Comparison of ENCODE assay signal across 8 mouse cellular contexts in the genomic region with DNA sequence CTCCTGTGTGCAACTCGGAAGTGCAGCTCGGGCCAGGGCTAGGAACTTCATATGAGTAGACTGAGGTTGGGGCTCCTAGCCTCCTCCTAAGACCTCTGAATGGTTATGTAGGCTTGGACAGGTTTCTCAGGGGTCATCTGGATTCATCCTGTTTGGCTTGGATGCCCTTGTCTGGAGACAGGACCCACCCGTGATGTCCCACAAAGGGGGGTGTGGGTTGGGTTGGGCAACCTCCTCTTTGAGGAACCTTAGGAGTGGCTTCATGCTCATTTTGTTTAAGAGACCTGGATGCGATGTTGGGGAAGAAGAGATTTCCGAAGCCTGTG. TPM values are rescaled to one million over a fixed set of nuclear protein-coding genes. Genes with fewer than 3 reads are reported as not detected.
DNase-seq lines count a peak whose midpoint lies in the region; ATAC-seq and TF ChIP-seq lines count a peak whose summit lies in the region.

No protein-coding gene starts in this region.

- TF ChIP-seq POLR2A in spleen, adult 2 months (IDR thresholded peaks at IDR 0.05; ENCODE audit: low read depth, low read length), result no peak

- peak overlapping the region; percentile 70 for H3K27ac ChIP-seq in spleen, adult 2 months (ENCODE audit: insufficient read depth, low read length)
- peak overlapping the region; percentile 98; the same call in 1 of the 2 replicates for H3K27ac ChIP-seq in limb, embryonic 12.5 days
- H3K27ac ChIP-seq in stomach, embryonic 14.5 days (ENCODE audit: low read length), result peak overlapping the region; percentile 99

- no peak for ATAC-seq in limb, embryonic 12.5 days (ENCODE audit: insufficient number of reproducible peaks, insufficient read depth, low FRiP score, low TSS enrichment, low read depth)
- ATAC-seq in stomach, embryonic 14.5 days (ENCODE audit: insufficient number of reproducible peaks, insufficient read depth, low FRiP score, low read depth), result no peak

- DNase-seq in adrenal gland, postnatal 14 days, result peak; percentile 21
- no peak for DNase-seq in adrenal gland, postnatal 10 days
- no peak for DNase-seq in spleen, adult 2 months (ENCODE audit: low read depth in 1 of 2, low spot score in 2 of 2)
- no peak for DNase-seq in spleen, adult 12 weeks (ENCODE audit: low spot score)
- no peak for DNase-seq in retina, embryonic 14.5 days (ENCODE audit: low spot score)
- DNase-seq in embryo, embryonic 10.5 days (ENCODE audit: low spot score), result no peak

- H3K4me2 ChIP-seq in limb, embryonic 12.5 days, result peak overlapping the region; percentile 85
- peak overlapping the region; percentile 74 for H3K4me2 ChIP-seq in stomach, embryonic 14.5 days (replicated peaks; ENCODE audit: low read depth, low read length)

- H3K9me3 ChIP-seq in limb, embryonic 12.5 days, result no peaks in the 10 kb centered on the region
- no peaks in the 10 kb centered on the region for H3K9me3 ChIP-seq in stomach, embryonic 14.5 days (ENCODE audit: control insufficient read depth, low read depth, low read length)

- no peaks in the 10 kb centered on the region for H3K27me3 ChIP-seq in spleen, adult 2 months (ENCODE audit: control insufficient read depth, insufficient read depth, low read length)
- no peaks in the 10 kb centered on the region for H3K27me3 ChIP-seq in limb, embryonic 12.5 days
- H3K27me3 ChIP-seq in stomach, embryonic 14.5 days (ENCODE audit: control insufficient read depth, insufficient read depth, low read length), result no peaks in the 10 kb centered on the region

- WGBS in spleen, adult 2 months, result 69% methylated on average over 5 of the region's 5 CpGs
- 61% methylated on average over 5 of the region's 5 CpGs for WGBS in limb, embryonic 12.5 days
- whole genome bisulfite sequencing in stomach, embryonic 14.5 days, result 40% methylated on average over 5 of the region's 5 CpGs

- no peak for TF ChIP-seq CTCF in spleen, adult 2 months (IDR thresholded peaks at IDR 0.05; ENCODE audit: extremely low read depth, insufficient read depth, insufficient read length, insufficient replicate concordance)

- peaks cover 11% of the 10 kb centered on the region for H3K36me3 ChIP-seq in spleen, adult 2 months (ENCODE audit: control insufficient read depth, insufficient read depth, low read length)
- H3K36me3 ChIP-seq in limb, embryonic 12.5 days, result peaks cover 55% of the 10 kb centered on the region
- peaks cover 43% of the 10 kb centered on the region for H3K36me3 ChIP-seq in stomach, embryonic 14.5 days (ENCODE audit: control insufficient read depth, insufficient read depth, low read length)

- H3K9ac ChIP-seq in limb, embryonic 12.5 days (replicated peaks), result peak overlapping the region; percentile 89
- H3K9ac ChIP-seq in stomach, embryonic 14.5 days (replicated peaks; ENCODE audit: low read depth, low read length), result peak overlapping the region; percentile 98

- H3K4me3 ChIP-seq in spleen, adult 2 months (ENCODE audit: extremely low read depth, insufficient read depth, insufficient read length), result no peak overlapping the region
- H3K4me3 ChIP-seq in limb, embryonic 12.5 days (replicated peaks), result peak overlapping the region; percentile 70
- H3K4me3 ChIP-seq in stomach, embryonic 14.5 days (ENCODE audit: low read depth, low read length), result peak overlapping the region; percentile 81

- H3K4me1 ChIP-seq in spleen, adult 2 months (ENCODE audit: control insufficient read depth, insufficient read depth, insufficient read length), result peaks cover 40% of the 10 kb centered on the region
- H3K4me1 ChIP-seq in limb, embryonic 12.5 days (replicated peaks), result peaks cover 30% of the 10 kb centered on the region
- H3K4me1 ChIP-seq in stomach, embryonic 14.5 days (ENCODE audit: control insufficient read depth, insufficient read depth, low read length), result peaks cover 20% of the 10 kb centered on the region

RNA-seq across cellular contexts. Expression of gene Bysl, which starts 14.5 kb away (rescaled TPM):
- 19.7 and 21.6 TPM in 2 replicates for total RNA-seq in adrenal gland, postnatal 14 days (2021)
- total RNA-seq in adrenal gland, postnatal 10 days (2021), result 10 to 100 TPM; 14.1 to 16.6 TPM
- polyA plus RNA-seq in spleen, adult 2 months (2012; rRNA removed), result 5.8 and 7.5 TPM in 2 replicates
- polyA plus RNA-seq in limb, embryonic 12.5 days (2016; fragmentation: Nextera tagmentation; extraction: Ambion mirVana), result 28.3 and 28.4 TPM in 2 replicates
- polyA plus RNA-seq in stomach, embryonic 14.5 days (2014; fragmentation: Nextera tagmentation; extraction: Ambion mirVana), result 22.1 and 22.3 TPM in 2 replicates

RNA-seq across cellular contexts. Expression of gene Med20, which starts 14.6 kb away (rescaled TPM):
- 39.3 and 39.8 TPM in 2 replicates for total RNA-seq in adrenal gland, postnatal 14 days (2021)
- total RNA-seq in adrenal gland, postnatal 10 days (2021), result 10 to 100 TPM; 38.1 to 39.8 TPM
- 18.8 and 20.6 TPM in 2 replicates for polyA plus RNA-seq in spleen, adult 2 months (2012; rRNA removed)
- 47.8 and 48.9 TPM in 2 replicates for polyA plus RNA-seq in limb, embryonic 12.5 days (2016; fragmentation: Nextera tagmentation; extraction: Ambion mirVana)
- polyA plus RNA-seq in stomach, embryonic 14.5 days (2014; fragmentation: Nextera tagmentation; extraction: Ambion mirVana), result 47.1 and 49.4 TPM in 2 replicates

RNA-seq across cellular contexts. Expression of gene Gm20517, which starts 14.6 kb away (rescaled TPM):
- total RNA-seq in adrenal gland, postnatal 14 days (2021), result 3.0 and 3.3 TPM in 2 replicates
- 1 to 10 TPM; 2.8 to 5.5 TPM for total RNA-seq in adrenal gland, postnatal 10 days (2021)
- polyA plus RNA-seq in spleen, adult 2 months (2012; rRNA removed), result 0.39 and 1.2 TPM in 2 replicates
- 2.3 and 2.6 TPM in 2 replicates for polyA plus RNA-seq in limb, embryonic 12.5 days (2016; fragmentation: Nextera tagmentation; extraction: Ambion mirVana)
- 1.5 and 2.8 TPM in 2 replicates for polyA plus RNA-seq in stomach, embryonic 14.5 days (2014; fragmentation: Nextera tagmentation; extraction: Ambion mirVana)

RNA-seq across cellular contexts. Expression of gene Usp49, which starts 33.7 kb away (rescaled TPM):
- total RNA-seq in adrenal gland, postnatal 14 days (2021), result 6.8 and 7.8 TPM in 2 replicates
- 1 to 10 TPM; 6.8 to 9.0 TPM for total RNA-seq in adrenal gland, postnatal 10 days (2021)
- 4.5 and 4.6 TPM in 2 replicates for polyA plus RNA-seq in spleen, adult 2 months (2012; rRNA removed)
- 8.1 and 8.9 TPM in 2 replicates for polyA plus RNA-seq in limb, embryonic 12.5 days (2016; fragmentation: Nextera tagmentation; extraction: Ambion mirVana)
- 4.9 and 6.3 TPM in 2 replicates for polyA plus RNA-seq in stomach, embryonic 14.5 days (2014; fragmentation: Nextera tagmentation; extraction: Ambion mirVana)
